Mouse (Mus musculus) C2C12 (cell line): Measurements from ENCODE around the gene Sart1.

ENCODE experiments used
- CEBPB ChIP-seq: IDR thresholded peaks from one replicate; pipeline ENCODE4 v1.6.1; 2011; ENCODE audit warnings: low read depth, mild to moderate bottlenecking, control low read depth, moderate library complexity
- CTCF ChIP-seq: IDR thresholded peaks from one replicate; pipeline ENCODE4 v1.5.1; 2011; ENCODE audit not compliant: control insufficient read depth, insufficient read depth, insufficient read length
- FOSL1 ChIP-seq: IDR thresholded peaks from one replicate; pipeline ENCODE4 v1.8.0; 2011; ENCODE audit warnings: mild to moderate bottlenecking, low read length; ENCODE audit not compliant: poor library complexity, insufficient read depth, severe bottlenecking
- MAX ChIP-seq: IDR thresholded peaks from one replicate; pipeline ENCODE4 v1.6.1; 2011; ENCODE audit warnings: mild to moderate bottlenecking, control low read depth
- MYOD1 ChIP-seq: IDR thresholded peaks from one replicate; pipeline ENCODE4 v1.6.1; 2011; ENCODE audit warnings: low read depth; ENCODE audit not compliant: control insufficient read depth, insufficient read length
- MYOG ChIP-seq: IDR thresholded peaks from one replicate; pipeline ENCODE4 v1.6.1; 2011; ENCODE audit not compliant: control insufficient read depth, insufficient read length; ENCODE audit errors: extremely low read depth
- USF1 ChIP-seq: IDR thresholded peaks from one replicate; pipeline ENCODE4 v1.6.1; 2011; ENCODE audit warnings: low read depth, mild to moderate bottlenecking, control low read depth, moderate library complexity

DNA sequence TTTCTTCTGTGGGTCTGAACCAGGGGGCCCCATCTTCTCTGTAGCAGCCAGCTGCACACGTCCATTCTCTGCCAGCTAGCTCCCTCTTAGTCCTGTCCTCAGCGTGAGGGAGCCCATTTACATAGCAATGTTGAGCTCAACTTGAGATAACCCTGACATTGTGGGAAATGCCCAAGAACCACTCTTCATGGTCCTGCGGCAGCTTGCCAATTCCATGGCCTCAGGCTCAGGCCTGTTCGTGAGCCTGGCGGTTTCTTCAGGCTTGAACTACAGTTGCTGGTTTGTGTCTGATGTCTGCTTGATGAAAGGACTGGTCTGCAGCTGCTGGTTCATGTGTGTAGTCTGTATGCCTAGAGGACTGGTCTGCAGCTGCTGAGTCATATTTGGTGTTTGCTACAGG is 53.8 kb downstream of the Sart1 start:
- TF ChIP-seq CTCF (no peak), USF1 (no peak), MAX (no peak), FOSL1 (no peak), MYOD1 (no peak), CEBPB (no peak), MYOG (no peak)
